Mouse (Mus musculus): ENCODE measurements at regions not wholly inside any gene's neighbourhood (a gene's known extent, or its start where the extent isn't known, plus 50 kb on each side); places are given as distances from the start of the nearest gene placed in this dataset.

DNA sequence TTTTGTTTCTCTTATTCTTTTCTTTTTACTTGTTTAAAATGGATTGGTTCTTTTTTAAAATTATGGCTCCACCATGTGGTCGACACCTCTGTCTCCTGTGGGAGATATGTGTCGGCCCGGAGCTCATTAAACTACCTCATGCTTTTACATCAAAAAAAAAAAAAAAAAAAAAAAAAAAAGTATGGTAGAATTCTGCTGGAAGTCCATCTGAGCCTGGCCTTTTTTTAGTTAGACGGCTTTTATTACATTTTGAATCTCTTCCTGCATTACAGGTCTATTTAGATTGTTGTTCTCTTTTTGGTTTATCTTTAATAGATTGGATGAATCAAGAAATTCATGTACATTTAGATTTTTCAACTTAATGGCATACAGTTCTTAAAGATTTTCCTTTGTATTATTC lies 350.8 kb upstream of the Ascc3 start:
- no peak for DNase-seq

DNA sequence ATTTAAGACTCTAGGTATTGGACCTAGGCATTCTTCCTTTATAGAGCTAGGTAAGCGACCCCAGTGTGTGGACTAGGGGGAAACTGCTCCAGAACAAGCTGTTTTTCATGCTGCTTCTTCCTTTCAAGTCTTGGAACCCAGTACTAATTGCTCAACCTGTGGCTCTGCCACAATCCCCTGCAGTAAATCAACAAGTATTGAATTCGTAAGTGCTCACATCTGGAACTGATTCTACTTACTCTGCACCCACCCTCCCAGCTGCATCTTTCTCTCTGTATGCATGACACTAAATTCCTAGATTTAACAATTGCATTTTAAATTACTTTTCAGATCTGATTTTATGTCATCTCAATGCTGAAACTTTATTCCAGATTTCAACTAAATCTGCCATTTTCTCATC lies 388.9 kb upstream of the Ascc3 start:
- DNase-seq, result no peak

DNA sequence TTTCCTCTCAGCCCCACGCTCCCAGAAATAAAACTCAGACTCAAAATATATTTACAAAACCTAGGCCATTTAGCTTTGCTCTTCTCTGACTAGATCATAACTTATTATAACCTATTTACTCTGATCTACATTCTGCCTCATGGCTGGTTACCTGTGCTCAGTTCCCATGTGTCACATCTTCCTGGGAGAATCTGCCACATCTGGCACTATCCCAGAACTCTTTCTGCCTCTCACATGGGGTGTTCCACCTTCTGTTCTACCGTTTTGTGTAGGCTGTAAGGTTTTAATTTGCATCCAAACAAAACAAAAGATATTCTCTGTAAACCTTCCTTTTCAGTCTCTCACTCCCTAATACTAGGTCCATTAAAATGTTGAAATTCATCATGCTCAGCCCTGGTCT lies 390.8 kb upstream of the Ascc3 start:
- DNase-seq, result peak; percentile 72

DNA sequence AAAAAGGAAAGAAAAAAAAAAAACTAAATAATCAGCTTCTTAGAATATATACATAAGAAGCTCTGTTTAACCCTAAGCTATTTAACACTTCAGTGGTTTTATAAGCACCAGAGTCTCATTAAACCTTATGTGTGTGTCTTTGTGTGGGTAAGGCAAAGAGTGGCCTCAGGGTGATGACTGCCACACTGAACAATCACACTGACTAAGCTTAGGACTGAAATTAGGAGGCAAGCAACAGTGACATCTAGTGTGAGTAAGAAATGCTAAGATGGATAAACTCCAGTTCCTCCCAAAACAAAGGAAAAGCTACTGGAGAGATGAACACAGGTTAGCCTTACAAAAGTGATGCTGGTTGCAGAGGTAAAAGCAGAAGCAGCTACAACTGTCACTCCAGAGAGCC lies 392.6 kb upstream of the Ascc3 start:
- peak; percentile 51 for DNase-seq

DNA sequence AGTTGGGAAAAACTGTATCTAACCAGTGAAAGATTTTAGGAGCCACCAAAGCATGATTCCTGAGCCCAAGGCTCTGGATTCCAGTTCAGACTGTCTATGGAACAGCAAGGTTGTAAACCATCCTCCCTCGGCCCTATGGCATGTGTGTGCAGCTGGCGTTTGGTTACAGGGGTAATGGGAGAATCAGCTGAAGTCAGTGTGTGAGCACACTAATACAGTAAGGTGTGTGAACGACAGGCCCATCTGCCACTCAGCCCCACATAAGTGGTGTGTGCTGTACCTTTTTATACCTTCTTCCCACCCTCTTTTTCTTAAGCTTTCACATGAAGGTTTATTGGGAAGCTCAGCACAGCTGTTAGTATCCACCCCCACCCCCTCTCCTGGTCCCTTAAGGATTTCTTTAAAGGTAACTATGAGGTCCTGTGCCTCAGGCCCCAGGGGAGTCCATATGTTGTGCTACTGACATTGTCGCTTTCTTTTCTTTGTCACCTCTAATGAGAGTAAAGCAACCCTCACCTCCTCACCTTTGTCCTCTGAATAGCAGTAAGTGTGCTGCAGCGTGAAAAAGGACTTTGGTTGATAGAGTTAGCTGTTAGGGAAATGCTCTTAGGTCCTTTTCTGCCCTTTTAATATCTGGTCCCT lies 394.5 kb upstream of the Ascc3 start:
- peak; percentile 16 for DNase-seq

DNA sequence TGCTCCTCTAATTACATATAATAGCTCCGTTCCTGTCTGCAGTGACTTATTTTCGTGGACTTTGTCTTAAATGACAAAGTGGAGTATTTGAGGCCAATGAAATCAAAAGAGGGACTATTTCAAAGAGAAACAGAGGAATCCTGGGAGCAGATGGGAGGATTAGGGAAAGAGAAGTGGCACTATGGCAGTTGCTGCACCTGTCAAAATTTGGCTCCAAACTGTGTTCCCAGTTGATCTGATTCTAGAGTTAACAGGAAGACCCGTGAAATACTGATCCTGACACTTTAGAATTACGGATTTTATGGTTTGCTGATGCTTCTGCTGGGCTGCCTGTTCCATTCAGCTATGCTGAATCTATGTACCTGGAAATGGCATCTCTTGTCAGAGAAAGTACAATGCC lies 401.7 kb upstream of the Grik2 start:
- peak; percentile 34 for DNase-seq

DNA sequence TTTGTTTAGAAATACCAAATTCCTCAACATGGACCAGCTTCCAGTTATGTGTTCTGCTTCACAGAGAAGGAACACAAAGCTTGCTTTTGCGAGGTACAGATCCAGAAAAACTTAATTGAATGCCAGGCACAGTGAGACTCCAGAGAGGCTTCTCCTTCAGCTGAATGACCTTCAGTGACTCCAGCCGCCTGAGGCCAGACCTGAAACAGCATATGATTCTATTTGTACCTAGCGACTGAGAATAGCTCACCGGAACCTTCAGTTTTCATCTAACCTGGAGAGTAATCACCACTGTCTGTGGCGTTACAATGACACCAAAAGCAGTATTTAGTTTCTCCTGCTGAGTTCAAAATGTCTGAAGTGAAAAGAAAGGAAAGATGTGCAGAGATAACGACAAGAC lies 380.6 kb upstream of the Grik2 start:
- peak; percentile 16 for DNase-seq

DNA sequence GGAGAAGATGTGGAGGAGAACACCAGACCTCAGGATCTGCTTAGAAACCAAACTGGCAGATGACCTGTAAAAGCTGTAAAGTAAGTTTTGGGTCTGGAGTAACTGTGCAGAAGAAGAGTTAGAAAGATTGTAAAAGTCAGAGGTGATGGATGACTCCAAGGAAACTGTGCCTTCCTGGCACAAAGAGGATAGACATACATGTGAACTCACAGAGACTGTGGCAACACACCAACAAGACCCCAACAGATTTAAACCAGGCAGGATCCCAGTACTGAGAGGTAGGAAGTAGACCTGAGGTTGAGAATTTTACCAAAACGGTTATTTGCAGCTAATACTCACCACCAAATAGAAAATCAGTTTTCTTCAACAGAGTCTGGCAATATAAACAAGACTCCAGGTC lies 349.8 kb upstream of the Grik2 start:
- peak; percentile 56 for DNase-seq

DNA sequence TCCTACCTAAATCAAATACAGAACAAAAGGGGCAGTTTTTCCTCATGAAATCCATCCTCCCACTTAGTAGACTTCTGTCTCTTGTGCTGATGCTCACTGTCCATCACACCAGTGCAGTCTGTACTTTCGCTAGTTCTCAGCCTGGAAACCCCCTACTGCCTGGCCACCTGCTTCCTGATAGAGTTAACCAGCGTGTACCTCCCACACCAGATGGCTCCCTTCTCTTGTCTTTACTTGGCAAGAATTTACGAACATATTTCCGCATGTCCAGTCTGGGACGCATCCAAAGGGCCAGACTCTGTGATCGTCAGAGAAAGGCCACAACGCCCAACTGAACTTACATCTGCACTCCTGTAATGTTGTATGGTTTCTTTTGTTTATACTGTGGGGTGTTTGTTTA lies 349.2 kb upstream of the Grik2 start:
- DNase-seq, result peak; percentile 99

DNA sequence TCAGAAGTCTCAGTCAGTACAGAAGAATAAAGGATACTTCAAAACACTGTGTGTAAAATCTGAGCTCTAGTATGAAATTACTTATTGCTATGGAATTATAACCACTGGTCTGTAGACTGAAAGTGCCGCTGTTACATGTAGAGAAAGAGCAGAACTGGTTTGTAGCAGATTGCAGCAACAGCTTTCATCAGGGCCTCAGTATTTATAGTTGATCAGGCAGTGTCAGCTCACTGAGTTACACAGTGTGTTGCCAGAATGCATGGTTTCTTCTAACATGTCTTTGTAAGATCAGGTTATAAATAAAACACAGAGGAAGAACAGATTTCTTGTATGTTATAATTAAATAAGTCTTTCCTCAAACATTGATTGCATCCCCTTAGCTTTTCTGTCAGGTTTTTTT lies 347.6 kb upstream of the Grik2 start:
- DNase-seq, result no peak

DNA sequence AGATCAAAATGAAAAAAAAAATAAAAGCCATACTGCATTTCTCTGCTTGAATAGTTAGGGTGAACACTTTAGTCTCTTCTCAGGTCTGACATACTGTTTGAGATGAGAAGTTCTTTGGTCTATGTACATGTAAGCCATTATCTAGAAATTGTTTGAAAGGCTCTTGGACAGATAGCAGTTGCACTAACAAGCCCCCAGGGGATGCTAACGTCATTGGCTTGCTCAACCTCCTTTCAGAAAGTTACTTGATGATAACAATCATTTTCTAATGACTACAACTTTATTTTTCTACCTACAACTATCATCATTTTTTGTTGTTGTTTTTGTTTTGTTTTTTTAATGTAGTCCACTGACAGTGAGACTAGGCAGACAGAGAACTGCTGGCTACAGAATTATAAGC lies 346.9 kb upstream of the Grik2 start:
- no peak for DNase-seq

All from cerebellum, adult 11-12 months (tissue).